Mouse (Mus musculus) urinary bladder, postnatal 14 days (tissue): ENCODE results near the gene Gm5431.

Source experiments
- DNase-seq: peaks from one replicate; pipeline ENCODE4 v3.0.0; 2021; ENCODE audit warnings: low spot score

The Gm5431 gene

GRCm38 (mm10) chr11:48838879-48839680, 62.9 kb downstream of the Gm5431 start:
- DNase-seq = no peak

GRCm38 (mm10) chr11:48838181-48838797, 63.7 kb downstream of the Gm5431 start:
- DNase-seq = no peak
